Mouse (Mus musculus) lung, postnatal 0 days (tissue): ENCODE measurements around the gene Ifna11.
"Not testable (repeated sequence)": the region's sequence is repeated elsewhere in the genome, so short reads cannot be mapped to it uniquely, and the experiment has no call there.

ENCODE experiments used
- CTCF ChIP-seq: IDR thresholded peaks from 2 replicates; pipeline ENCODE4 v1.5.1; 2016; ENCODE audit warnings: antibody characterized with exemption, mild to moderate bottlenecking
- EP300 ChIP-seq: IDR thresholded peaks from 2 replicates; pipeline ENCODE4 v1.6.1; 2016; ENCODE audit warnings: antibody characterized with exemption, mild to moderate bottlenecking, control low read depth

DNA sequence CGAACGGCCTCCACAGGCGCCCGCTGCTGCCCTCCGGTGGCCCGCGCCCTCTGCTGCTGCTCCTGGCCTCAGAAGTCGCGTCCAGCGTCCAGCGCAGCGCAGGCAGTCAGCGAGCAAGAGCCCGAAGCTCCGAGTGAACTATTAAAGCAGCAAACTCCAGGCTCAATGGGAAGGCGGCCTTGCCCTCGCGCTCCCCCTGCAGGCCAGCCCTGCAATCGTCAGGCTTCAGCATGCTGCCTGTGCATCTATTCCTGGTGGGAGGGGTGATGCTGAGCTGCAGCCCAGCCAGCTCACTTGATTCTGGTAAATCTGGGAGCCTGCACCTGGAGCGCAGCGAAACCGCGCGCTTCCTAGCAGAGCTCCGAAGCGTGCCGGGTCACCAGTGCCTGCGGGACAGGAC, 31.4 kb upstream of the Ifna11 start, which contains the start of gene Gm13277:
- peak; percentile 60 for TF ChIP-seq CTCF
- TF ChIP-seq EP300: not testable (repeated sequence)
